Mouse (Mus musculus) cortical plate, adult 2 months (tissue): Measurements from ENCODE around the gene Apoc2. TPM values are rescaled to one million over a fixed set of nuclear protein-coding genes. Genes with fewer than 3 reads are reported as not detected.

Experiments used
- H3K27ac ChIP-seq: fragments of 200-500 bp; 2 replicates; pipeline ENCODE4 v1.5.1; 2012; ENCODE audit warnings: low read length, control low read depth, inconsistent platforms; ENCODE audit not compliant: insufficient read depth
- H3K4me1 ChIP-seq: fragments of 200-500 bp; 2 replicates; pipeline ENCODE4 v1.6.1; 2011; ENCODE audit warnings: low read length; ENCODE audit not compliant: control insufficient read depth, insufficient read depth
- H3K4me3 ChIP-seq: fragments of 200-500 bp; 2 replicates; pipeline ENCODE4 v1.5.1; 2011; ENCODE audit warnings: mild to moderate bottlenecking, low read length, control low read depth; ENCODE audit not compliant: insufficient read depth
- CTCF ChIP-seq: fragments of 200-500 bp; IDR thresholded peaks from 2 replicates; pipeline ENCODE4 v1.5.1; 2011; ENCODE audit warnings: mild to moderate bottlenecking, control low read depth, low read length; ENCODE audit not compliant: insufficient read depth; ENCODE audit errors: extremely low read depth
- POLR2A ChIP-seq: fragments of 200-500 bp; IDR thresholded peaks from 2 replicates; pipeline ENCODE4 v1.6.1; 2011; ENCODE audit warnings: mild to moderate bottlenecking, low read length, control low read depth; ENCODE audit not compliant: insufficient read depth; ENCODE audit errors: extremely low read depth
- polyA plus RNA-seq: library from polyadenylated mRNA; depleted of rRNA; stranded (reverse); fragments of >200 nt; gene quantifications from 2 replicates; pipeline ENCODE4 v1.2.3, GENCODE M21; 2012; rRNA removed

Apoc2 gene
- polyA plus RNA-seq, 1 experiment = not detected

DNA sequence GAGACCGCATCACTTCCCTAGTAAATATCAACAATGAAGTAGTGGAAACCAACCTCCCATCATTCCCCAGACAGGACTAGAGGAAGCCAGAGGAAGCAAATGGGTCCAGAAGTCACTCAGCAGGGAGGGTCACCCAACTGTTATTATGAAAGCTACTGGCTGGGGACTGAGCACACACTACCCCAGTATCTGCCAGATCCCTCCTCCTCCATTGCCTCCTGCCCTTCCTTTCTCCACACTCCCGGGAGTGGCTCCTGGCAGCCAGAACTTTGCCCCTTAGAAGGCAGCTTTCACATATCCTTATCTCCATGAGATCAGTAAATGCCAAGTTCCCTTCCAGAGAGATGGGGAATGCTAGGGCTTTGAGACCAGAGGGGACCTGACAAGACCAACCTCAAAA, 54.3 kb downstream of the Apoc2 start:
- TF ChIP-seq POLR2A (no peak), CTCF (no peak)
- H3K27ac ChIP-seq = no peak overlapping the region
- H3K4me1 ChIP-seq = no peaks in the 10 kb centered on the region
- no peak overlapping the region for H3K4me3 ChIP-seq

DNA sequence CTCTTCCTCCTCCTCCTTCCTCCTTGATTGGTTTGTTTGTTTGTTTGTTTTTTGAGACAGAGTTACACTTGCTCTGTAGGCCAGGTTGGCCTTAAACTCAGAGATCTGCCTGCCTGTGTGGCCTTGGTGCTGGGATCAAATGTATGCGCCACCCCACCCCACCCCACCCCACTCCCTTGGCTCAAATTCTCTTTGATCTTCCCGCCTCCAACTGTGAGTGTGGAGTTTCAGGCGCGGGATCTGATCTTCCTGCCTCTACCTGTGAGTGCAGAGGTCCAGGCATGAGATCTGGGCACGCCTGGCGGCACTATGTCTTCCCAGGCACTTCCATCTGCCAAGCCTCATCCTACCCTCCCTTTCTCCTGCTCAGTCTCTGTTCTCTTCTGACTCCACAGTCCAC, 55.5 kb downstream of the Apoc2 start:
- Histone ChIP-seq H3K27ac (no peak overlapping the region), H3K4me1 (no peaks in the 10 kb centered on the region), H3K4me3 (no peak overlapping the region)
- TF ChIP-seq POLR2A (no peak), CTCF (no peak)

Other genes starting within 250 kb of the Apoc2 start
- gene Mark4, start 219.1 kb downstream of the Apoc2 start, polyA plus RNA-seq = 52.0 and 55.4 TPM in 2 replicates
- 0.06 and 0.23 TPM in 2 replicates for gene Exoc3l2, start 214.6 kb downstream of the Apoc2 start, polyA plus RNA-seq
- 7.6 and 7.9 TPM in 2 replicates for gene Bloc1s3, start 169.6 kb downstream of the Apoc2 start, polyA plus RNA-seq
- gene Trappc6a, start 169.5 kb downstream of the Apoc2 start, polyA plus RNA-seq = 22.6 TPM in 2 replicates
- gene Nkpd1, start 160.1 kb downstream of the Apoc2 start, polyA plus RNA-seq = 0.98 and 1.1 TPM in 2 replicates
- gene Ppp1r37, start 114.9 kb downstream of the Apoc2 start, polyA plus RNA-seq = 152 and 153 TPM in 2 replicates
- gene Zfp296, start 100.7 kb downstream of the Apoc2 start, polyA plus RNA-seq = 2.9 and 3.3 TPM in 2 replicates
- gene Gemin7, start 100.3 kb downstream of the Apoc2 start, polyA plus RNA-seq = 54.2 and 57.8 TPM in 2 replicates
- gene Clasrp, start 73.5 kb downstream of the Apoc2 start, polyA plus RNA-seq = 140 and 162 TPM in 2 replicates
- 6.4 and 6.6 TPM in 2 replicates for gene Relb, start 48.5 kb downstream of the Apoc2 start, polyA plus RNA-seq
- 146 and 147 TPM in 2 replicates for gene Clptm1, start 12.9 kb downstream of the Apoc2 start, polyA plus RNA-seq
- not detected in 2 replicates for gene Gm44805, start 3.5 kb upstream of the Apoc2 start, polyA plus RNA-seq
- not detected in 2 replicates for gene Apoc4, start 3.5 kb upstream of the Apoc2 start, polyA plus RNA-seq
- 1.3 and 1.4 TPM in 2 replicates for gene Apoc1, start 14.7 kb upstream of the Apoc2 start, polyA plus RNA-seq
- 4,294 and 4,561 TPM in 2 replicates for gene Apoe, start 21.2 kb upstream of the Apoc2 start, polyA plus RNA-seq
- gene Tomm40, start 37.5 kb upstream of the Apoc2 start, polyA plus RNA-seq = 108 TPM in 2 replicates
- gene Nectin2, start 72.5 kb upstream of the Apoc2 start, polyA plus RNA-seq = 6.9 and 7.1 TPM in 2 replicates
- gene Bcam, start 93.1 kb upstream of the Apoc2 start, polyA plus RNA-seq = 23.0 and 24.4 TPM in 2 replicates
- gene Cblc, start 118.9 kb upstream of the Apoc2 start, polyA plus RNA-seq = not detected in 2 replicates
- 0.42 and 0.53 TPM in 2 replicates for gene Bcl3, start 144.8 kb upstream of the Apoc2 start, polyA plus RNA-seq
- 3.0 and 3.9 TPM in 2 replicates for gene Gm19345, start 174.1 kb upstream of the Apoc2 start, polyA plus RNA-seq
- gene Ceacam16, start 183.4 kb upstream of the Apoc2 start, polyA plus RNA-seq = not detected in 2 replicates
- gene Ceacam19, start 210.0 kb upstream of the Apoc2 start, polyA plus RNA-seq = not detected in 2 replicates
- 9.7 and 11.8 TPM in 2 replicates for gene Pvr, start 243.2 kb upstream of the Apoc2 start, polyA plus RNA-seq